Mouse (Mus musculus): ENCODE measurements around the gene Gm20671. TPM values are rescaled to one million over a fixed set of nuclear protein-coding genes. Genes with fewer than 3 reads are reported as not detected.
"Not testable (repeated sequence)": the region's sequence is repeated elsewhere in the genome, so short reads cannot be mapped to it uniquely, and the experiment has no call there.

The Gm20671 gene
- total RNA-seq, 2 experiments from 2014 or later: not detected

DNA sequence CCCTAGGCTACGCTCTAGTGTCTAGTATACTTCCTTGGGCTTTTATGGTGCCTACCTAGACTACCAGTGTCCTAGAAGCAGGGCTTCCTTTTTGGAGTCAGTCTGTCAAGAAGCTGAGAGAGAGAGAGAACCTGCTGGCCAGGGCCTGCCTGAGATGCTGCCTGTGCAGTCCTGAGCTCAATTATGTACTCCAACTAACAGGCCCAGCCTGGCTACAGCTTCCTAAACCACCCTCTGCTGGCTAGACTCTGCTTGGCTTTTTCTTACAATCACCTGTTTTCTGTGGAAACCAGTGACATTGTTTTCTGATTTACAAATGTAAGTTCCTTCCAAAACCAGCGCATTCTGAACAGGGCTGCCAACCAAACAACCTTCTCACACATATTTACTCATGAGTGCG, 86.8 kb downstream of the Gm20671 start:
- intact Hi-C loops (cut with DNase I): no loop called here
- DNase-seq: no peak

DNA sequence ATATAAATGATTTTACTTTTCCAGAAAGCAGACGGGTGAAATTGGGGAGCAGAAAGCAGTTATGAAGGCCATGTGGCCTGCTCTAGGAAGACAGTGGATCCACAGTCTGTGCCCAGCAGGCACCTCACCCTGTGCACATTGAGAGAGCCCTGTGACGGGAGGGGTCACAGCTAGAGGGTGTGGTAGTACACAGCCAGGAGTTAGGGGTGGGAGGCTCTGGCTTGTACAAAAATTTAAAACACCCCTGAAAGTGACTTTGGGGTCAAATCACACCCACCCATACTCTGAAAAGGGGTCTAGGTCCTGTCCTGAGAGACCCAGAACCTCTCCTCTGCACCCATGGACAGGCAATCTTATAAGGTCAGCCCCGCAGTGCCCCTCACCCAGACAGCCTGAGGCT, 90.1 kb downstream of the Gm20671 start:
- DNase-seq; intact Hi-C loops (cut with DNase I): not testable (repeated sequence)

DNA sequence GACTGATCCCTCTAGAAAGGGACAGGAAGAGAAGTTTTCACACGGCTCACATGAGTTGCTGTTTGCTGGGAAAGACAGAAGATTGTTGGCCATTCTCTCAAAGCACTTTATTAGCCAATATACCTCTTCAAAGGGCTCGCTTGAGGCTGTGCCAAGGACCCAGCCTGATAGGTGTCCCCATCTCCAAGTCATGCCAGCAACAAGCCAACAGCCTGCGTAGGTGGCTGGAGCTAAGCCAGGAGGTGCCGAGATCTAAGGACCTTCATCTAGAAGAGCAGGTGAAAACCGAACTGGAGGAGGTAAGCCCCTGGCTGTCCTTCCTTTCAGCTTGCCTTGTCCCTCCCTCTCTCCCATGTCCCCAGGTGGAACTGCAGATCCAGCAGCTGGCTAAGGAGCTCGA, 91.1 kb downstream of the Gm20671 start:
- no peak for DNase-seq
- intact Hi-C loops (cut with DNase I): no loop called here

DNA sequence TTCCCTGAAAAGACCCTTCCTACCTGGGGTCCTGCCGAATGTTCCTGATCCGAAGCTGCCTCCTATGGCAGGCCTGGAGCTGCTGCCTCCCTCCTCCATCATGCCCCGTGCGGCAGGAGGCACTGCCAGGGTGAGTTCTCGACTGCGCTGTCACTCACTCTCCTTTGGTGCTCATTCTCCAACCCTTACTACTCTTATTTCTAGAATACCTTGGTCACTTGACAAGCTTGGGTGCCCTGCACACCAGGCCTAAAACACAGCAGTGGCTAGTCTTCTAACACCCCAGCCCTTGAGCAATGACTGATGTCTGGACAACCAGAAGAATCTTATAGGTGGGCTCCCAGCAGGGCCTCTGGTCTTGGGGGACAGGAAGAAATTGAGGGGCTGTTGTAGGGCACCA, 93.0 kb downstream of the Gm20671 start:
- intact Hi-C loops (cut with DNase I); DNase-seq: not testable (repeated sequence)

DNA sequence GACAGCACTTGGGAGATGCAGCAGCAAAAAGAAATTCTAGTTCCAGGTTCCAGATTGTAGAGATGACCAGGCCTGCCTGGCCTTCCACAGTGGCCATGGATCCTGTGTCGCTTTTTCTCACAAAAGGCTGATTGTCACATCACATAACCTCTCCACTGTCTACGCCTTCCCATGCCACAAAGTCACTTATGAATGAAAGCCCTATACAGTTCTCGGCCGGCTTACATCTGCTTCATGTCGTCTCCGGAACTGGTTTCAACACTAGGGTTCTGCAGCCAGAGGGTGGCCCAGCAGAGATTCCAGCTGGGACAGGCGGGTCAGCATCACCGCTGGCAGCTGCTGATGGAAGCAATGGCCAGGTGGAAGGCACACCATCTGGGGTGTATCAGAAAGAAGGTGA, 98.1 kb downstream of the Gm20671 start:
- no peak for DNase-seq

DNA sequence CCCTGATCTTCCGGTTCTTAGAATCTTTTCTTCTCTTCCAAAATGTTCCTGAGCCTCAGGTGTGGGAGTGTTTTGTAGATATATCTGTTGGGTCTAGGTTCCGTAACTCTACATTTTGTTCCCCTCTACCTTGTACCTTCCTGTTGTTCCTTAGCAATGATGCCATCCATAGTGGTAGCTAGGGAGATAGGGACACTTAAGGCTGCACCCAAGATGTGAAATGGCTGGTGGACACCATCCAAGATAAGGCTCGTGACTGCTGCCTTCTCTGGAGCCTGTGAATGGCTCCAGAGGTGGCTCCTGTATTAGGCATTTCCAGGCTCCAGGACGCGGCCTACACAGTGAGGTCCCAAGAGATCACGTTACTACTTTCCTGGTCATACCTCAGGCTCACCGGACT, 98.6 kb downstream of the Gm20671 start:
- intact Hi-C loops (cut with DNase I): no loop called here
- DNase-seq: no peak

More for the DNA sequence above, 98.1 kb downstream of the Gm20671 start:
- intact Hi-C loops (cut with DNase I): no loop called here

DNA sequence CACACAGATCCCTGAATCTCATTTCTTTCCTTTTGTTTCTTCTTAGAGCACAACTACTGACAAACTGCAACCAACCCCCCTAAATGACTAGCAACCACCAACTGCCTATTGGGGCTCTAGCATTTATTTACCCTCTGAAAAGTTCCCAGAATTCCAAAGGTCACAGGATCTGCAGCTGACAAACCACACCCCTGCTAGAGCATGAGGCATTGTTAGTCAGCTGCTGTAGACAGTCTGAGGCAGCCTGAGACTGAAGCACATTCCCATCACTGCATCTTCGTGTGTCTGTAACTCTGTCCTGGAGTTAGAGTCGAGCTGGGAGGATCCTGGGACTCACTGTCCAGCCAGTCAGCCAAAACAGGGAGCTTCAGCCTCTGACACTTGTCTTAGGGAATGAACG, 101.5 kb downstream of the Gm20671 start:
- DNase-seq; intact Hi-C loops (cut with DNase I): not testable (repeated sequence)

DNA sequence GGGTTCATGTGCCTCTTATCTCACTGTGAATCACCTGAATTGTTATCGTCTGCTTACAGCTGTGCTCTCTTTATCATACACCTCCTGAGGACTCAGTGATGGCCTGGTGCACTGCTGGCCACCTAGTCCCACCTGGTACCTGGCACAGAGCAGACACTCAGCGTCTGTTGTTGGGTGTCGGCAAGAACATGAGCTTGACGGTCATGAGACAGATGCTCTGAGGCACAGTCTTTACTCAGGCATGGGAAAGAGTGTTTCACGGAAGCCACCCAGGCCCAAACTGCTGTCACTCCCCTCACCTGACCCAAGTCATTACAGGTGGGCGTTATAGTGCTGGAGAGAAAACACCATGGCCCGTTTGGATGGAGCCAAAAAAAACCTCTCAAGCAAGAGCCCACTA, 102.9 kb downstream of the Gm20671 start:
- DNase-seq: no peak

DNA sequence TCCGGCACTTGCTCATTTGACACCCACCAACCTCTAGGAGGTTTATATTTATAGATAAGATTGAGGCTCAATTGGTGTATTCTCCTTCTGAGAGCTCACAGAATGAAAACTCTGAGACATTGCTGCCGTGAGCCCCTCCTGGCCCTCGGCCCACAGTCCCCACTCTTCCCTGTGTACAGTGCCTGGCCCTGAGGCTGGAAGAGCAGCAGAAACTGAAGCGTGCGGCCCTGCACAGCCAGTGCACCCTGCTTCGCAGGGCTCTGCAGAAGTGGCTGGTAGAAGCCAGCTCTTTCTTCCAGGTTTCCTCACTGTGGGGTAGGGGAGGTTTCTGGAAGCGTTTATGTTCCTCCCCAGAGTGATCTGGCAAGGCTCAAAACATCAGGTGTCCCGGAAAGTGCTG, 104.2 kb downstream of the Gm20671 start:
- intact Hi-C loops (cut with DNase I): not testable (repeated sequence)

More for the DNA sequence above, 102.9 kb downstream of the Gm20671 start:
- intact Hi-C loops (cut with DNase I): no loop called here

DNA sequence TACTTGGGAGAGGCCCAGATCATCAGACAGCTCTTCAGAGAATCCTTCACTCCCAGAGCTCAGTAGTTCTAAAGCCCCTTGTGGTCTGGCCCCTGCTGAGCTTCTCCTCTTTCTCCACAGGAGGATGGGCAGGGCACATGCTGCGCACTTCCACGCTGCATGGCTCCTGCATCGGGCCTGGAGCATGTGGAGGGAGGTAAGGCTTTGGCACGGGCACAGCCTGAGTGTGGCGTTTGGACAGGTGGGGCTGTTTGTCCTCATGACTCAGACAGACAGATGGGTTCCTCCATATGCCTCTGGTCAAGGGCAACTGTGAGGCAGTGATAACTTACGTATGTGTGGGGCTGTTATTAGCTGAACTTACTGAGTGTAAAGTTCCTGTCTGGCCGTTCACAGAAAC, 104.6 kb downstream of the Gm20671 start:
- DNase-seq: no peak
- intact Hi-C loops (cut with DNase I): no loop called here

More for the DNA sequence above, 104.2 kb downstream of the Gm20671 start:
- DNase-seq: not testable (repeated sequence)

DNA sequence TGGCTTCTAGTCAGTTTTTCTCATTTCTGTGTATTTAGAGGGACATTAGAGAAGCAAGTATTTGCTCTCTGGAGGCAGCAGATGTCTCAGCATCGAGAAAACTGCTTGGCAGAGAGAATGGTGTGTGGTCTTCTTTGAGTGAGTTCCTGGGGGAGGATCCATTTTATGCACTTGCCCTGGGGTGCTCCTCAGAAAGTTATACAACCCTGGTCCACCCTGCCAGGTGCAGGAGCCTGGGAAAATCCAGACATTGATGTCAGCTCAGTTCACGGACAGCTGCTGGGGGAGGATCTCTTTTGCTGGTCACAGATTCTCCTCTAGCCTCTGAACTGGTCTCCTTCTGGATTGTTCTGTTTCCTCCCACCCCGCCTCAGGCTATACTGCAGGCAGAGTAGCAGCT, 105.6 kb downstream of the Gm20671 start:
- DNase-seq: no peak
- intact Hi-C loops (cut with DNase I): no loop called here

DNA sequence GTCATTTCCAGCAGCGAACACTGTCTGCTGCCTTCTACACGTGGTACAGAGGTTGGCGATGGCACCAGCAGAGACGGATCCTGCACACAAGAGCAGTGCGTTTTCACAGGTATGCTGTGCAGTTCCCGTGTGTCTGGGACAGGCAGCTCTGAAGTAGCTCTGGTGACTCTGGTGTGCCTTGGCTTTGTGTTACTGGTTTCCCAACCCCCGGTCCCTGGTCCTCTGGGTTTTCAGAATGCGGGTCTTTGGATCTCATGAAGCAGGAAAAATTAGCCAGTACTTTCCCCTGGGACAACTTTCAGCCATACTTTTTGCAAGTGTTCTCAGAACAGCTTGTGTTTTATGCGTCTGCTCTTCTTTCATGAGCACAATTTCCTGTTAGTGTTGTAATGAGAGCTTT, 106.5 kb downstream of the Gm20671 start:
- intact Hi-C loops (cut with DNase I): no loop called here
- no peak for DNase-seq

DNA sequence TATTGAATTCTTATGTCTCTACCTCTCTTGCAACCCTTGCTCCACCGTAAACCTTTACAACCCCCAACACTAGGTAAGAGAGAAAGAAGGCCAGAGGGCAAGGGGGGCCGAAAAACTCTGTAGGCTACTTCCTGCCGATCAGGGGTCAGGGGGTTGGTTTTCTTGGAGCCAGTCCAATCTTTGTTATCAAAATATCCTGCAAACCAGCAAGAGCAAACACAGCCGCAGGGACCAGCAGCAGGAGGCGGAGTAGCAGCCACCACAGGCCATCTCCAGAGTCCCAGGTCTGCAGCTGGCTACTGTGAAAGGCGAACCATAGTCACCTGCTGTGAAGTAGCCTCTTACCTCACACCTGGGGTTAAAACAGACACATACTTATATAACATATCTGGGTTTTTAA, 108.0 kb downstream of the Gm20671 start:
- DNase-seq: no peak
- intact Hi-C loops (cut with DNase I): no loop called here

DNA sequence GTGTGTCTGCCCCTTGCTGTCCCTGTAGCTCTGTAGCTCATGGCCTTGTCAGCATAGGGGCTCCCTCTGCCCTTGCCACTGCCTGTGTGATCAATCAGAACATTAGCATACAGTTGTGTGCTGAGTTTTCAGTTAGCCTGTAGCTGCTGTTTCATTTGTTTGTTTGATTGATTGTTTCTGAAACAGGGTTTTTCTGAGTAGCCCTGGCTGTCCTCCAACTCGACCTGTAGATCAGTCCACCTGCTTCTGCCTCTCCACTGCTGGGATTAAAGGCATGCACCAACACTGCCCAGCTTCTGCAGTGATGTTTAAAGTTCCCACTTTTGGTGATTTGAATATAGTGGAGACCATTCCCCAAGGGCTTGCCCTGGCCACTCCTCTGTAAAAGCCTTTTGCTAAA, 109.2 kb downstream of the Gm20671 start:
- DNase-seq: no peak
- intact Hi-C loops (cut with DNase I): no loop called here

DNA sequence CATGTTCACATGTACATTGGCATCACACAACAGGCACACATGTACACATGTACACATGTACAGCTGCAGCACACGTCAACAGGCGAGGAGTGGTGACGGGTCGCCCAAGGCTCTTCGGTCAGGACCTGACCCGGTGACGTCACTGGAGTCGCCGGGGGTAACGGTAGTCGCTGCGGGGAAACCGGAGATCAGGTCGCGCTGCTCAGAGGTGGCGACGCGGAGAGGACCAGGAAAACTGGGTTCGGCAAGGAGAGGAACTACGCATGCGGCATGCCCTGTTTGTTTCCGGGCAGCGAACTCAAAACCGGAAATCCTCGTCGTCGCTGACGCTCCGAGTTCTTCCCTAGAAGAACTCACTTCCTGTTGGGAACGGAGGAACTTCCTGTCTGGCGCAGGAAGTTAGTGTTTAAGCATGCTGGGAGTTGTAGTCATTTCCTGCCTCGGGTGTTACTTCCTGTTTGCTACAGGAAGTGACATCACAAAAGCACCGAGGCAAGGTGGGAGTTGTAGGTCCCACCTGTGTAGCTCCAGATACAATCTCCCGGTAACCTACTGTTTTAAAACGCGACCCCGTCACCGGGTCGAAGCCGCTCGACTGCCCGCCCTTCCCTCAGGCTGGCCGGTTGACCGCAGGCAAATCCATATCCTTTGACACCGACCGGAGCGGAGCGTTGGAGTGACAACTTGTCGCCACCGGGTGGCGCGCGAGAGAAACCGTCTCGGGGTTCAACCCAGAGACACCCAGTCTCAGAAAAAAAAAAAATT, 113.0 kb downstream of the Gm20671 start:
- DNase-seq: peak; percentile 88
- intact Hi-C loops (cut with DNase I): no loop called here

DNA sequence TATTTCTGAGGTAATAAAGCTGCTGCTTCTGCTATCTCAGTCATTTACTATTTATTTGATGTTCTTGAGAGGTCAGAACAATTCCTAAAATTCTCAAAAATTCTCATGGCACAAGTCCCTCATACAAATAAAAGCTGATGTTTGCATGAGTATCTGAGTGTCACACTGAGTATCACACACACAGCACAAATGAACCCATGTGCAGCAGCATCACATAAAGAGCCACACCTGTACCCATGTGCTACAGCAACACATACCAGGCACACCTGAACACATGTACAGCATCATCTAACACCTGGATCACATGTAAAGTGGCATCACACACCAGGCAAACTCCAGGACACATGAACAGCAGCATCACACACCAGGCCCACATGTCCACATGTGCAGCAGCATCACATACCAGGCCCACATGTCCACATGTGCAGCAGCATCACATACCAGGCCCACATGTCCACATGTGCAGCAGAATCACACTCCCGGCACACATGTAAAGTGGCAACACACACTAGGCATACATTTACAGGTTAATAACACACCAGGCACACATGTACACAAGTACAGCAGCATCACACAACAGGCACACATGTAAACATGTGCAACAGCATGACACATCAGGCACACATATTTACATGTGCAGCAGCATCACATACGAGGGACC, 113.7 kb downstream of the Gm20671 start:
- intact Hi-C loops (cut with DNase I): no loop called here
- no peak for DNase-seq

DNA sequence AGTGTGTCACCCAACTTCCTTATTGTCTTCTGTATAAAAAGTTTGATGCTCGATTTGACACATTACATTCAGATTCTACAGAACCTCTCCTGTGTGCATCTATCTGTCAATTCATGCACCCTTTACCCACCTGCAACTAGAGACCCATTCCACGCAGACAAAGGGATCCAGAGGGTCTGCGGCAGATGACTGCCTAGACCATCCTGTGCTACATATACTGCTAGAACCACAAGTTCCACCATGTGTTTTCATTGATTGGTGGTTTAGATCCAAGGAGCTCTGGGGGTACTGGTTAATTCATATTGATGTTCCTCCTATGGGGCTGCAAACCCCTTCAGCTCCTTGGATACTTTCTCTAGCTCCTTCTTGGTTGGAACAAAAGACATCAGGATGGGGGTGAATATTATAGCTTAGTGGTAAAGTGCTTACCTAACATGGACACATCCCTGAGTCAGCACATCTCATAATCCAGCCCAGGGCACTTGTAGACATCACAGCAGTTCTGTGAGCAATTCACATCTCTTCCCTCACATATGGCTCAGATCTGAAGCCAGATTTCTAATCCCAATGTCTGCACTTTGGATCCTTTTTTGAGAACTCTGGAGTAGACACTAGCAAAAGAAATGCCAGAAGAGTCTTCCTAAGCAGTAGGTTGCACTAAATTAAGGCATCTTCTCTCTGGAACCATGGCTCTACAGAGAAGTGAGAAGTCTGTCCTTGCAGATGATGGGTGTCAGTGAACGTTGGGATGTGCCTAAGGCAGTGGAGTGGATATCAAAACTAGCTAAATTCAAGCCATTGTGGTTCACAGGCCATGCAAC, 114.5 kb downstream of the Gm20671 start:
- no peak for DNase-seq
- intact Hi-C loops (cut with DNase I): no loop called here

DNA sequence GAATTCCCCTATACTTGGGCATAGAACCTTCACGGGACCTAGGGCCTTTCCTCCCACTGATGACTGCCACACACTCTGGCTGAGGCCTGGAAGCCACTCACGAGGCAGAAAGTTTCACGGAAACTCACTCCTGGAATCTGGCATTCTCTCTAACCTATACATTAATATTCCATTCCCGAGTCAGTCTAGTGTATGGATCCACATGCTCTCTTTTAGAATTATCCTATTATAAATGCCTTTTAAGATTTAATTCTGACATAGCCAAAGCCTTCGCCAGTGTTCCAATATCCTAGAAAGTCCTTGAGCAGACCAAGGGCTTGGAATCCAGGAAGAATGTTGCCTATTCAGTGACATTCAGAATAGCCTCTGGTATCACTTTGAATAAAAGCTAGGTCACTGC, 115.4 kb downstream of the Gm20671 start:
- no peak for DNase-seq
- intact Hi-C loops (cut with DNase I): no loop called here

DNA sequence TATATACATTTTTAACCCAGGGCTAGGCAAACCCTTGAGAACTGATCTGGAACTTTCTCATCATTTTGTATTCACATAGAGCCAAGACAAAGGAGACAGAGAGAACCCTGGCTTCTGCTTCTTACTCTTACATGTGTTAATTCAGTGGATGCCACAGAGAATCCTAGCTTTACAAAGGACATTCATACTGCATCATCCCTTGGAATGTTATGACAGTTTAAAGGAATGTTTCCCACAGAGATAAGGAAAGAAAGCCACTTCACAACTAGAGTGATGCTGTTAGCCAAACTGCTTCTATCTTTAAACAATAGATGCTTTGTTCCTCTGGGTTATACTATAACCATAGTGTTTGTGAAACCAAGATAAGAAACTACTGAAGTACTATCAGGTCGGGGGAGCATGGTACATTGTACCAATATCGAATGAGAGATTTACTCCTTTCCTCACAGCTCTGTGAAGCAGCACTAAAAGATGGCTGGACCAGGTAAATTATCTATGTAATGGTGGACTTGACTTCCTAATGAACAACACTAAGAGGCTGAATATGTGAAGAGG, 120.6 kb downstream of the Gm20671 start:
- intact Hi-C loops (cut with DNase I): no loop called here
- DNase-seq: no peak

DNA sequence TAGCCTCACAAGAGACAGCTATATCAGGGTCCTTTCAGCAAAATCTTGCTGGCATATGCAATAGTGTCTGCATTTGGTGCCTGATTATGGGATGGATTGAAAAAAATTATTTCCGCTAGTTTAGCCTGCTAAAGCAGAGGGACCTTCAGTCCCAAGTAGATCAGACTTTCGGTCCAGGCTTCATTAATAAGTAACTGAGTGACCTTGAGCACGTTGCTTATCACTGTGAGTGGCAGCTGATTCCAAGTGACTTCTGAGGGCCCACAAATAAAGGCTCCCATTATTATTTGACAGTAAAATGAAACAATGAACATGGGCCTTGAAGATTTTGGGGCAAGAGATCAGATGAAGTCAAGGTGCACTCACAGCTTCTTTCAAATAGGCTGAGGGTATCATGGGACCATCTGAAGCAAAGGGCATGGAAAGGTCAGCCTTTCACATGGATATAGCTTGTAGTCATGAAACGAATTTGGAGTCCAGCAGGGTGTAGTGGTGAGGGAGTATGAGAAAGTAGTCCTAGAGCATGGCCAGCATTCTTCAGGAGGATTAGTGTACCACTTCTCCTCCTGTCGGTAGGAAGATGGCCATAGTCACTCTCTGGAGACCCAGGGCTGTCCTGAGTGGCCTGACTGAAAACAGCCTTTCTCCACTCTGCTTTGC, 129.6 kb downstream of the Gm20671 start:
- DNase-seq: no peak
- intact Hi-C loops (cut with DNase I): no loop called here

DNA sequence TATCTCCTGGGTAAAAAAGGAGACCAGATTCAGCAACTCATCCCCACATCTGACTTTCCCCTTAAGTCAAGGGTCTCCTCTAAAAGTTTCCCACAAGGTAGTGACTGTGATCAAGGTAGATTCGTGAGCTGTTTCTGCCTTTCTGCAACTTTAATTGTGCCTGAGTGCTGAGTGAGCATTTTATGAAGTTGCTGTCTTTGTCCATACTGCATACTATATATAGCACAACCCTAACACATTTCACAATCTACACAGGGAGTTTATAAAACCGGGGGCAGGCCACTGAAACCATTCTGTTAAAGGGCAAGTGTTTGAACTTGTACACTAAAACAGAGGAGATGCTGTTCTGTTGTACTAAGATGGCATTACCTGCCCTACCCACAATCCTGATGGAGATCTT, 133.5 kb downstream of the Gm20671 start:
- DNase-seq: no peak
- intact Hi-C loops (cut with DNase I): no loop called here
